Mouse (Mus musculus) right cerebral cortex, postnatal 14 days (tissue): ENCODE measurements around the gene Cacfd1.

Experiments used
- DNase-seq: peaks from one replicate; pipeline ENCODE4 v3.0.0; 2022

The Cacfd1 gene

GRCm38 (mm10) chr2:27009714-27010244 lies at the start of gene Cacfd1:
Gene Cacfd1, plus strand, starts transcription at chr2:27009926.
- DNase-seq: peak; percentile 85

GRCm38 (mm10) chr2:26960756-26961155 lies 49.0 kb upstream of the Cacfd1 start:
- no peak for DNase-seq

- DNase-seq: peak; percentile 96
Observed at GRCm38 (mm10) chr2:26963923-26964723, 45.6 kb upstream of the Cacfd1 start, which contains the start of gene Rexo4. Gene Rexo4, minus strand, starts transcription at chr2:26964386.

GRCm38 (mm10) chr2:26964724-26965370 lies 44.9 kb upstream of the Cacfd1 start:
- no peak for DNase-seq

- DNase-seq: no peak
Observed at GRCm38 (mm10) chr2:26967262-26967661, 42.5 kb upstream of the Cacfd1 start.

DNA sequence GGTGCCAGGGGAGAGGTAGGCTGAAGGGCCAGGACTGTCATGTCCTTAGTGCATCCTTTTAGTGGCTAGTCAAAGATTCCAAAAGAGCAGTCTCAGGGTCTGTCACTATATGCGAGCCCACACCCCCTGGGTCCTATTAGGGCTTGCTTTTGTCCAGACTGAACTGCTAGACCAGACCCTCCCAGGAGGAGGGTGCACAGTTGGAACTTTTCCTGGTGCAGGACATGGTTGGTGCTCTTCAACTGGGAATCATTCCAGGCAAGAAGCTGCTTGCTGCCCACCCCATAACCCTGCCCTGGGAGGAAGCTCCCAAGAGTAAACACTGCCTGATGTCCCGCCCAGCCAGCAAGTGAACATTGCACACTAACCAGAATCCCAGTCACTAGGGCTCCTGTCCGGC lies 36.6 kb upstream of the Cacfd1 start, which contains the start of gene Adamts13:
Adamts13 (plus strand) TSS at position 301 of the 400 bp plus-strand sequence.
- DNase-seq: no peak

DNA sequence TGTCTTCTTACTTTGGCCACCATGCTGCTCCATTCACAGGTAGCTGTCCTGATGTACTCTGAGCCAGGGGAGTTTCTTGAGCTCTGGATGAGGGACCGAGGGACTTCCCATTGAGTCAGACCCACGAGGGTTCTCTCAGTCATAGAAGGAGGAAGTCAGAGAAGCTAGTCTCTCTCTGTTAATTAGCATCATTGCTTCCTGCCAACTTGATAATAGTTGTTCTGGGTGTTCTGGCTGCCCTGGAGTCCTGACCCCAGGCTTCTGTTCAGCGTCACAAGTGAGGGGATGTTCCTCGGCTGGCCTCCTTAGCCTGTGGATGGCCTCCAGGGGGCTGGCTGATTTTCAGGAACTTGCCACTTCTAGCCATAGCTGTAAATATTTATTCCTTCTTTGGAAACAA lies 35.8 kb upstream of the Cacfd1 start:
- no peak for DNase-seq

- DNase-seq: no peak
Observed at GRCm38 (mm10) chr2:26980361-26980760, 29.4 kb upstream of the Cacfd1 start.

GRCm38 (mm10) chr2:26984179-26984578 lies 25.5 kb upstream of the Cacfd1 start:
- no peak for DNase-seq

- DNase-seq: no peak
Observed at GRCm38 (mm10) chr2:26984640-26985039, 25.1 kb upstream of the Cacfd1 start.

DNA sequence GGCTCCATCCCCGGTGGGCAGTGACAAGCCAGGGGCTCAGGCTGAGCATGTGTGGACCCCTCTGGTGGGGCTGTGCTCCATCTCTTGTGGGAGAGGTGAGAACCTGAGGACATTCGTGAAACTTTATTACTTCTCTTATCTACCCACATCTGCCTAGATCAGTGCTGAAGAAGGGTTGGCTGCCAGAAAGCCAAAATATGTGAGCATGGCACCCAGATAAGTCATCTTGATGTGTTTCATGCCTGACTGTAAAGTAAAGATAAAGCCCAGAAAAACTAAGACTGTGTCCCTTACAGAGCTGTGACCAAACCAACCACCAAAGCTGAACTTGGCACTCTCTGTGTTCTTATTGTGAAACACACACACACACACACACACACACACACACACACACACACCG lies 15.8 kb upstream of the Cacfd1 start:
- DNase-seq: no peak

DNA sequence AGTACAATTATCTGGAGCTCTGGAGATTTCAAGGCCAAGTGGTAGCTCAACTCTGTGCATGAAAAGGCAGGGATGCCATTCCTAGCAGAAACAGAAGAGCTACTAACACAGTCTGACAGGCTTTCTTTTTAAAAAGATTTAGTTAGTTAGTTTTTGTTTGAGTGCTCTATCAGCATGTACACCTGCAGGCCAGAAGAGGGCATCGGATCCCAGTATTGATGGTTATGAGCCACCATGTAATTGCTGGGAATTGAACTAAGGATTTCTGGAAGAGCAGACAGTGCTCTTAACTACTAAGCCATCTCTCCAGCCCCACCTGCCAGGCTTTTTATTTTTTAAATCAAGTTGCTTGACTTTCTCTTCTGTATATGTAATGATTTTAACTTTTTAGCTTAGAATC lies 12.2 kb upstream of the Cacfd1 start:
- no peak for DNase-seq

- no peak for DNase-seq
Observed at GRCm38 (mm10) chr2:26997993-26998392, 11.7 kb upstream of the Cacfd1 start.

DNA sequence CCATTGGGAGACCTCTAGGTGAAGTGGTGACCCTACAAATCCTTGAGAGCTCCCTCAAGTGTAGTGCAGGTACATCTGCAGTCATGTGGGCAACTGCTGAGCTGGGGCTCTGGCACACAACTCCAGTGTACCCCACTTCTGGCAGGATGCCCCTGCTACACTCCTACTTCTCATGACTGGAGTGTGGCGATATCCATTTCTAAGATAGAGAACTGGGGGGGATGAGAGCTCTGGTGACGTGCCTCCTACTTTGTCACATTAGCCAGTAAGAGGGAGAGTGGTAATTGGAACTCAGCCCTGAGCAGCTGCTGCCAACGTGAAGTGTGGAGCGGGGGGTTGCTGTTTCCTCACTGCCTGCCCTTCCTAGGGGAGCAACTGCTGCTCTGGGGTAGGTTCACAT lies 3.5 kb upstream of the Cacfd1 start:
- no peak for DNase-seq

DNA sequence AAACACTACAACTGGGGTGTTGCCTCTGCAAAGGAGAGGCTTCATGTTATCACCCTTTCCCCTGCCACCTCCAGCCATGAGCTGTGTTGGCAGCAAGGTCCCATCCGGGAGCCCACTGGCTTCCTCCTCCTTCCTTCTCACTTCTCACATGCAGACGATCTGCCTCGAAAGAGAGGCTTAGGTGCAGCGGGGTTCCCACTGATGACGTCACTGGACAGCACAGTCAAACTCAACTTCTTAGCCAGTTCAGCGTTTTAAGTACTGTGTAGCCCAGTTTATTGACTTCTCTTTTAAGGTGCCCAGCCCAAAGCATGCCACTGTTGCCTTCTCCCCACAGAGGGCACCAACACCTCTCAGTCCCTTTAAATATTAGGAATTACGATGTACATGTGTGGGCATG lies 2.0 kb upstream of the Cacfd1 start:
- DNase-seq: no peak

DNA sequence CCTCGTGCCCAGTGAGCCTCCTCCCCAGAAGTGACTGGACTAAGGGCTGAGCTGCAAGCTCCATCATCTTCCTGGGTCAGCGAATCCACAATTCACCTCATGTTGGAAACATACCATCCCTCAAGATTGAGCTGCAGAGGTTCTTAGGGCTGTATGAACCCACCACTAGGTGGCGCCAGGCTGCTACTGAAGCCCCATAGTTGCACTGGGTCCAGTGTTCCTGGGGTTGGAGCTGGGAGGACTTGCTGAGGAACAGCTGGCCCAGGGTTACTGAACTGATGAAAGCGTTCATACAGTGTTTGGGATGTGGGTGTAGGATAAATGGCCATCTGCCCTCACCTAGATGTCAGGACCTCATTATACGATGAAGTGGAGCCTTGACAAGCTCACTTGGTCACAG lies 8.1 kb downstream of the Cacfd1 start:
- DNase-seq: peak; percentile 83

- no peak for DNase-seq
Observed at GRCm38 (mm10) chr2:27019530-27019929, 9.8 kb downstream of the Cacfd1 start.

DNA sequence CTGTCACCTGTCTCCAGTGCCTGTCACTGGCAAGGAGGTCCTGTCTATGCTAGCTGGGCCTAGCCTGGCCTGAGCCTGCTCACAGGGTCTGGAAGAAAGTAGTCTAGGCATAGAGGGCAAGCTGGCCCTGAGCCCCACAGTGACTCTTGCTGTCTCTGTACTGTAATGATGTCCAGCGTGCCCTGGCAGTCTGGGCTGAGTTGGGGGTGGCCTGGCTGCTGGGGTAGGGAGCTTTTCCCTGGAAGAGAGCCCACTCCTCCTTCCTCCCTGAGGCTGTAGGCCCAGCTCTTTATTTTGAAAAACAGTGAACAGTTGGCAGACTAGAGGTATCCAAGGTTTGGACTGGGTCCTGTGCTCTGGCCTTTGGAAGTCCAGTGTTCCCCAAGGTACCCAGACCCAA lies 11.4 kb downstream of the Cacfd1 start:
- DNase-seq: no peak

- no peak for DNase-seq
Observed at GRCm38 (mm10) chr2:27022612-27023011, 12.9 kb downstream of the Cacfd1 start.

DNA sequence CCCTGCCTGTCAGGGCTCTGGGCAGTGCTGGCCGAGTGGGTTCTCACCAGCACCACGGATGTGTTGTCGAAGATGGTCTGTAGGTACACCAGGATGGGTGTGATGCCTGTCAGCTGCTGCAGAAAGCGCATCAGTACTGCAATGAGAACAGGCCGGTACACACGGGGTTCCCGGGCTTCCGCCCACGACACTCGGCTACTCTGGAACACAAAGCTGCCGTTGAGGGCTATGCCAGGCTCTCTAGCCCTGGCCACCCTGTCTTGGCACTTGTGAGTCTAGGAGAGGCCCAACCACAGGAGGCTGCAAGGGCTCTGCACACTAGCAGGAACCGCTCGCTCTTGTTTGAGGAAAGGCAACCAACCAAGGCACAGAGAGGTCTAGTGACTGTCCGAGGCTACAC lies 14.4 kb downstream of the Cacfd1 start:
- no peak for DNase-seq

DNA sequence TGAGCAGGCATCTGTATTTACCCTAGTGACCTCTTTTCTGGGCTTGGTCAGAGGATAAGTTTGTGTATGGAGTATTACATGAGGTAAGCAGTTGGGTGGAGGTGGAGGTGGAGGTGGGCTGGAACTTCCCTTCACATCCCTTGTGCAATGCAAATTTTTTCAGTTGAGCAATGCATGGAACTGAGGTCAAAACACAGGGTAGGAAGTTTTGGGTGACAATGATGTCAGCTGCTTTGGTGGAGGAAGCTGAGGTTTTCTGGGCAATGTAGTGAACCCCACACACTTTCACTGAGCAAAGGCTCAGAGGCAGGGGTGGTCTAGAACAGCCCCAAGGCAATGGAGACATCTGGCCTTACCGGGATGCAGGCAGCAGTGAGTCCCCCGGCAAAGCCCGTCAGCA lies 15.8 kb downstream of the Cacfd1 start:
- no peak for DNase-seq

GRCm38 (mm10) chr2:27026332-27026731 lies 16.6 kb downstream of the Cacfd1 start:
- no peak for DNase-seq

GRCm38 (mm10) chr2:27026857-27027617 lies 17.3 kb downstream of the Cacfd1 start:
- no peak for DNase-seq
